Mouse (Mus musculus): ENCODE data around the gene Rab3gap2. TPM values are rescaled to one million over a fixed set of nuclear protein-coding genes. Genes with fewer than 3 reads are reported as not detected.
A peak's percentile ranks its signal among the peaks of the same experiment; 100 is the strongest.
"Not testable (repeated sequence)": the region's sequence is repeated elsewhere in the genome, so short reads cannot be mapped to it uniquely, and the experiment has no call there.

Rab3gap2 gene
- polyA plus RNA-seq, 1 experiment from 2014 or later = 15.1 TPM

GRCm38 (mm10) chr1:185308334-185308733 is 104.4 kb downstream of the Rab3gap2 start:
- Histone ChIP-seq H3K4me3 (no peak overlapping the region), H3K36me3 (peaks cover 15% of the 10 kb centered on the region), H3K9ac (no peak overlapping the region), H3K9me3 (replicated peaks) (no peaks in the 10 kb centered on the region), H3K4me2 (no peak overlapping the region), H3K4me1 (replicated peaks) (peaks cover 17% of the 10 kb centered on the region), H3K27me3 (no peaks in the 10 kb centered on the region), H3K27ac (peak overlapping the region; percentile 62; the same call in 1 of the 2 replicates)
- no peak for ATAC-seq (replicated peaks; ENCODE audit: insufficient number of reproducible peaks, insufficient read depth, low FRiP score, low read depth)
- WGBS = 95% methylated on average over 2 of the region's 2 CpGs

GRCm38 (mm10) chr1:185308908-185309307 is 105.0 kb downstream of the Rab3gap2 start:
- peak; percentile 86 for ATAC-seq (replicated peaks; ENCODE audit: insufficient number of reproducible peaks, insufficient read depth, low FRiP score, low read depth)
- Histone ChIP-seq H3K9ac (no peak overlapping the region), H3K27ac (peak overlapping the region; percentile 62), H3K4me3 (no peak overlapping the region), H3K4me1 (replicated peaks) (peaks cover 17% of the 10 kb centered on the region), H3K4me2 (peak overlapping the region; percentile 40; the same call in 1 of the 2 replicates), H3K27me3 (no peaks in the 10 kb centered on the region), H3K36me3 (peaks cover 21% of the 10 kb centered on the region), H3K9me3 (replicated peaks) (no peaks in the 10 kb centered on the region)
- 27% methylated on average over 4 of the region's 4 CpGs for WGBS

- peak overlapping the region; percentile 43 for H3K4me2 ChIP-seq
- WGBS = 30% methylated on average over 9 of the region's 9 CpGs
- no peak overlapping the region for H3K4me3 ChIP-seq
- peak overlapping the region; percentile 79 for H3K27ac ChIP-seq
- peaks cover 17% of the 10 kb centered on the region for H3K4me1 ChIP-seq (replicated peaks)
- no peaks in the 10 kb centered on the region for H3K9me3 ChIP-seq (replicated peaks)
- H3K27me3 ChIP-seq = no peaks in the 10 kb centered on the region
- no peak; the same call in 1 of the 2 replicates for ATAC-seq (replicated peaks; ENCODE audit: insufficient number of reproducible peaks, insufficient read depth, low FRiP score, low read depth)
- peaks cover 27% of the 10 kb centered on the region for H3K36me3 ChIP-seq
- no peak overlapping the region for H3K9ac ChIP-seq
Observed at GRCm38 (mm10) chr1:185311949-185312348, 108.0 kb downstream of the Rab3gap2 start.

GRCm38 (mm10) chr1:185314546-185314945 is 110.6 kb downstream of the Rab3gap2 start:
- ATAC-seq (replicated peaks; ENCODE audit: insufficient number of reproducible peaks, insufficient read depth, low FRiP score, low read depth) = no peak

GRCm38 (mm10) chr1:185315846-185316568 is 112.1 kb downstream of the Rab3gap2 start:
- no peak overlapping the region for H3K4me3 ChIP-seq
- no peak overlapping the region for H3K4me2 ChIP-seq
- no peak overlapping the region for H3K9ac ChIP-seq
- no peak overlapping the region for H3K27ac ChIP-seq
- WGBS = 86% methylated on average over 16 of the region's 16 CpGs
- H3K4me1 ChIP-seq (replicated peaks) = peaks cover 12% of the 10 kb centered on the region; the same call in 1 of the 2 replicates
- H3K27me3 ChIP-seq = no peaks in the 10 kb centered on the region
- H3K36me3 ChIP-seq = peaks cover 42% of the 10 kb centered on the region
- no peak for ATAC-seq (replicated peaks; ENCODE audit: insufficient number of reproducible peaks, insufficient read depth, low FRiP score, low read depth)
- no peaks in the 10 kb centered on the region for H3K9me3 ChIP-seq (replicated peaks)

More at GRCm38 (mm10) chr1:185314546-185314945, 110.6 kb downstream of the Rab3gap2 start:
- Histone ChIP-seq H3K27me3 (no peaks in the 10 kb centered on the region), H3K4me1 (replicated peaks) (peaks cover 12% of the 10 kb centered on the region; the same call in 1 of the 2 replicates), H3K36me3 (peaks cover 30% of the 10 kb centered on the region), H3K27ac (no peak overlapping the region), H3K4me3 (no peak overlapping the region), H3K4me2 (no peak overlapping the region), H3K9ac (no peak overlapping the region), H3K9me3 (replicated peaks) (no peaks in the 10 kb centered on the region)
- 78% methylated on average over 4 of the region's 4 CpGs for WGBS

- not testable (repeated sequence) for ATAC-seq (replicated peaks; ENCODE audit: insufficient number of reproducible peaks, insufficient read depth, low FRiP score, low read depth); H3K27ac ChIP-seq; H3K9me3 ChIP-seq (replicated peaks); H3K9ac ChIP-seq; H3K27me3 ChIP-seq
- Histone ChIP-seq H3K4me2 (peak overlapping the region; percentile 77), H3K4me1 (replicated peaks) (peaks cover 17% of the 10 kb centered on the region), H3K36me3 (peaks cover 37% of the 10 kb centered on the region), H3K4me3 (peak overlapping the region; percentile 67)
- 52% methylated on average over 3 of the region's 3 CpGs for WGBS
Observed at GRCm38 (mm10) chr1:185327754-185328345, 123.9 kb downstream of the Rab3gap2 start.

GRCm38 (mm10) chr1:185328721-185329610 is 125.0 kb downstream of the Rab3gap2 start, which contains the start of gene Iars2:
Gene Iars2 (minus strand): TSS chr1:185329396.
- peak within 1 kb of the TSS; percentile 93 for H3K27ac ChIP-seq
- peak within 1 kb of the TSS; percentile 77 for H3K9ac ChIP-seq
- no peaks in the 10 kb centered on the region for H3K9me3 ChIP-seq (replicated peaks)
- no peaks in the 10 kb centered on the region for H3K27me3 ChIP-seq
- H3K4me3 ChIP-seq = peak within 1 kb of the TSS; percentile 67
- peaks cover 27% of the 10 kb centered on the region for H3K36me3 ChIP-seq
- H3K4me2 ChIP-seq = peak within 1 kb of the TSS; percentile 77
- under 1% methylated on average over 68 of the region's 76 CpGs for WGBS
- ATAC-seq (replicated peaks; ENCODE audit: insufficient number of reproducible peaks, insufficient read depth, low FRiP score, low read depth) = peak; percentile 86
- peaks cover 27% of the 10 kb centered on the region for H3K4me1 ChIP-seq (replicated peaks)

GRCm38 (mm10) chr1:185329851-185330250 is 125.9 kb downstream of the Rab3gap2 start:
- no peaks in the 10 kb centered on the region for H3K27me3 ChIP-seq
- H3K36me3 ChIP-seq = peaks cover 22% of the 10 kb centered on the region
- peaks cover 33% of the 10 kb centered on the region for H3K4me1 ChIP-seq (replicated peaks)
- H3K27ac ChIP-seq = no peak overlapping the region
- H3K9me3 ChIP-seq (replicated peaks) = no peaks in the 10 kb centered on the region
- 89% methylated on average over 8 of the region's 8 CpGs for WGBS
- no peak overlapping the region for H3K9ac ChIP-seq
- peak overlapping the region; percentile 77 for H3K4me2 ChIP-seq
- H3K4me3 ChIP-seq = no peak overlapping the region
- ATAC-seq (replicated peaks; ENCODE audit: insufficient number of reproducible peaks, insufficient read depth, low FRiP score, low read depth) = no peak

GRCm38 (mm10) chr1:185331364-185331763 is 127.4 kb downstream of the Rab3gap2 start:
- no peak overlapping the region for H3K9ac ChIP-seq
- no peak for ATAC-seq (replicated peaks; ENCODE audit: insufficient number of reproducible peaks, insufficient read depth, low FRiP score, low read depth)
- H3K27me3 ChIP-seq = no peaks in the 10 kb centered on the region
- 51% methylated on average over 5 of the region's 5 CpGs for WGBS
- peaks cover 11% of the 10 kb centered on the region; the same call in 1 of the 2 replicates for H3K36me3 ChIP-seq
- H3K4me1 ChIP-seq (replicated peaks) = peaks cover 34% of the 10 kb centered on the region
- H3K9me3 ChIP-seq (replicated peaks) = no peaks in the 10 kb centered on the region
- no peak overlapping the region for H3K27ac ChIP-seq
- peak overlapping the region; percentile 65 for H3K4me3 ChIP-seq
- H3K4me2 ChIP-seq = peak overlapping the region; percentile 84

- Histone ChIP-seq H3K4me1 (replicated peaks) (peaks cover 37% of the 10 kb centered on the region), H3K36me3 (peaks cover 4% of the 10 kb centered on the region; the same call in 1 of the 2 replicates), H3K27me3 (no peaks in the 10 kb centered on the region), H3K9me3 (replicated peaks) (no peaks in the 10 kb centered on the region), H3K4me3 (peak within 1 kb of the TSS; percentile 65), H3K27ac (peak within 1 kb of the TSS; percentile 92), H3K4me2 (peak within 1 kb of the TSS; percentile 84), H3K9ac (peak within 1 kb of the TSS; percentile 66)
- peak; percentile 85 for ATAC-seq (replicated peaks; ENCODE audit: insufficient number of reproducible peaks, insufficient read depth, low FRiP score, low read depth)
- WGBS = under 1% methylated on average over 32 of the region's 32 CpGs
Observed at GRCm38 (mm10) chr1:185331983-185332430, 128.1 kb downstream of the Rab3gap2 start, which contains the start of gene Bpnt1. Gene Bpnt1 (plus strand): TSS chr1:185332149.

- WGBS = 91% methylated on average over 5 of the region's 5 CpGs
- peaks cover 34% of the 10 kb centered on the region for H3K4me1 ChIP-seq (replicated peaks)
- no peak overlapping the region for H3K9ac ChIP-seq
- no peaks in the 10 kb centered on the region for H3K36me3 ChIP-seq
- no peak overlapping the region for H3K4me3 ChIP-seq
- H3K4me2 ChIP-seq = no peak overlapping the region
- no peaks in the 10 kb centered on the region for H3K9me3 ChIP-seq (replicated peaks)
- H3K27me3 ChIP-seq = no peaks in the 10 kb centered on the region
- no peak for ATAC-seq (replicated peaks; ENCODE audit: insufficient number of reproducible peaks, insufficient read depth, low FRiP score, low read depth)
- H3K27ac ChIP-seq = no peak overlapping the region
Observed at GRCm38 (mm10) chr1:185333651-185334050, 129.7 kb downstream of the Rab3gap2 start.

Measured in heart, embryonic 15.5 days (tissue).